Mouse (Mus musculus) thymus, adult 2 months (tissue): ENCODE data around the gene Gm20388.

Experiments used
- CTCF ChIP-seq: fragments of 200-500 bp; IDR thresholded peaks from 2 replicates; pipeline ENCODE4 v1.5.1; 2012; ENCODE audit warnings: mild to moderate bottlenecking, control low read depth, low read length, moderate library complexity, borderline replicate concordance; ENCODE audit not compliant: control insufficient read depth, poor library complexity, insufficient read depth; ENCODE audit errors: extremely low read depth
- POLR2A ChIP-seq: fragments of 200-500 bp; IDR thresholded peaks from 2 replicates; pipeline ENCODE4 v1.6.1; 2012; ENCODE audit warnings: mild to moderate bottlenecking, low read length, control low read depth, moderate library complexity; ENCODE audit not compliant: control insufficient read depth, poor library complexity, insufficient read depth; ENCODE audit errors: extremely low read depth

DNA sequence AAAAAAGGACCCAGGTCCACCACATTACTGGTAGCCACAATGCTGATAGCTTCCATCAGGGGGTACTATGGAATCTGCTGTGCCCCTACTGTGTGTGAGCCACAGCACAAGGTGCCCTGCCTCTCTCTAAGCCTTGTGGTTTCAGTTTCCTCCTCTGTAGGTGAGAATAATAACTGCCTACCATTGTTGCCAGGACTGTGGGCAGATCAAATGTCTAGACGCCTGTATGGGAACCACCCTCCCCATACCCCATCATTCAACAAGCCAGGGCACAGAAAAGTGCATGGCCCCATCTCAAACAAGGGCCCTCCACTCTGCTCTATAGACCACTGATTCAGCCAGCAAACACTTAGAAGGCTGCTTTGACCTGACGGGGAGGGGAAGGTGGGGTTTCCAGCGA, 486.1 kb downstream of the Gm20388 start:
- TF ChIP-seq CTCF, result no peak
- TF ChIP-seq POLR2A, result no peak
